Mouse (Mus musculus) CH12.LX (cell line): ENCODE results near the gene Pdp2.

Experiments
- E2F4 ChIP-seq: IDR thresholded peaks from 2 replicates; pipeline ENCODE4 v1.6.1; 2011; ENCODE audit warnings: low read depth, low read length, improper control_type of control experiment; ENCODE audit not compliant: insufficient replicate concordance
- HCFC1 ChIP-seq: IDR thresholded peaks from 2 replicates; pipeline ENCODE4 v1.6.1; 2012; ENCODE audit warnings: low read depth, mild to moderate bottlenecking, inconsistent platforms, low read length, improper control_type of control experiment
- MYC ChIP-seq: IDR thresholded peaks from 2 replicates; pipeline ENCODE4 v1.6.1; 2011; ENCODE audit warnings: low read depth, mild to moderate bottlenecking, improper control_type of control experiment, low read length
- POLR2A ChIP-seq: IDR thresholded peaks from 2 replicates; pipeline ENCODE4 v1.6.1; 2011; ENCODE audit warnings: low read depth, mild to moderate bottlenecking, improper control_type of control experiment, low read length
- RAD21 ChIP-seq: IDR thresholded peaks from 2 replicates; pipeline ENCODE4 v1.6.1; 2011; ENCODE audit warnings: low read depth, mild to moderate bottlenecking, low read length, improper control_type of control experiment, moderate library complexity
- USF1 ChIP-seq: IDR thresholded peaks from 2 replicates; pipeline ENCODE4 v1.6.1; 2014; ENCODE audit warnings: low read depth, mild to moderate bottlenecking, inconsistent platforms, low read length, improper control_type of control experiment
- ZC3H11A ChIP-seq: IDR thresholded peaks from 2 replicates; pipeline ENCODE4 v1.6.1; 2012; ENCODE audit warnings: low read depth, mild to moderate bottlenecking, inconsistent platforms, low read length, improper control_type of control experiment

DNA sequence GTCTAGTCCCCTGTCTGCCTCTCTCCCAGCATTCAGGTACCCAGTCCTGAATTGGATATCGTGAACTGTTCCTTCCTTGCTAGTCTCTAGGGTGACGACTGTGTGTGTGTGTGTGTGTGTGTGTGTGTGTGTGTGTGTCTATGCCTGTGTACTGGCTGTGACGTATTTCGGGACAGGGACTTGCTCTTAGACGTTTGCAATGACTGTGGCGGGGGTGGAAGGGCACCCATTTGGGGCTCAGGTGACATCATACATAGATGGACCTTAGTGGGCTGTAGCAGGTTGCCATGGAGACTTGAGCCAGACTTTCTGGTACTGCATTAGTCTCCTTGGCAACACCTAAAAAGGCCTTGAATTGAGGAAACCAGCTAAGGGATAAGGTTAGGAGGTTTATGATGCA is 41.2 kb downstream of the Pdp2 start:
- TF ChIP-seq RAD21 (no peak), E2F4 (no peak), USF1 (no peak), POLR2A (no peak), MYC (no peak), ZC3H11A (no peak), HCFC1 (no peak)
